In genomic region chr8:125910365-125911228, GRCm38 (mm10) we compare ENCODE assay signal across 8 mouse cellular contexts. TPM values are rescaled to one million over a fixed set of nuclear protein-coding genes. Genes with fewer than 3 reads are reported as not detected.
DNase-seq lines count a peak whose midpoint lies in the region; ATAC-seq and TF ChIP-seq lines count a peak whose summit lies in the region.

TSS of gene Map3k21 (plus strand) at chr8:125910450.

- peaks cover 69% of the 10 kb centered on the region for H3K27me3 ChIP-seq in hindbrain, embryonic 12.5 days
- H3K27me3 ChIP-seq in stomach, embryonic 14.5 days (ENCODE audit: control insufficient read depth, insufficient read depth, low read length), result peaks cover 36% of the 10 kb centered on the region

- no peaks in the 10 kb centered on the region for H3K9me3 ChIP-seq in hindbrain, embryonic 12.5 days (replicated peaks)
- no peaks in the 10 kb centered on the region for H3K9me3 ChIP-seq in stomach, embryonic 14.5 days (ENCODE audit: control insufficient read depth, low read depth, low read length)

- no peak for TF ChIP-seq CTCF in embryonic fibroblast, embryonic 13.5 days (IDR thresholded peaks at IDR 0.05; ENCODE audit: borderline replicate concordance, insufficient read depth, low read length)
- no peak for TF ChIP-seq CTCF in lung, adult 2 months (IDR thresholded peaks at IDR 0.05; ENCODE audit: insufficient read depth, low read length)

- H3K4me2 ChIP-seq in hindbrain, embryonic 12.5 days (replicated peaks), result peak within 1 kb of the TSS; percentile 94
- peak within 1 kb of the TSS; percentile 97 for H3K4me2 ChIP-seq in stomach, embryonic 14.5 days (replicated peaks; ENCODE audit: low read depth, low read length)

- DNase-seq in cerebellum, adult 9-10 months, result no peak
- DNase-seq in adrenal gland, adult 2 months, result peak; percentile 63
- DNase-seq in lung, adult 2 months, result peak; percentile 50
- no peak for DNase-seq in layer of hippocampus, adult 18-20 months (ENCODE audit: low spot score in 2 of 2)

- 1% methylated on average over 79 of the region's 93 CpGs for WGBS in hindbrain, embryonic 12.5 days
- WGBS in lung, adult 2 months, result 1% methylated on average over 93 of the region's 93 CpGs
- under 1% methylated on average over 89 of the region's 93 CpGs for WGBS in stomach, embryonic 14.5 days

- H3K27ac ChIP-seq in embryonic fibroblast, embryonic 13.5 days (ENCODE audit: insufficient read depth, low read length), result no peak within 1 kb of the TSS
- H3K27ac ChIP-seq in hindbrain, embryonic 12.5 days, result no peak within 1 kb of the TSS
- no peak within 1 kb of the TSS for H3K27ac ChIP-seq in stomach, embryonic 14.5 days (ENCODE audit: low read length)

- H3K36me3 ChIP-seq in hindbrain, embryonic 12.5 days, result no peaks in the 10 kb centered on the region
- H3K36me3 ChIP-seq in stomach, embryonic 14.5 days (ENCODE audit: control insufficient read depth, insufficient read depth, low read length), result no peaks in the 10 kb centered on the region

- peak within 1 kb of the TSS; percentile 56 for H3K9ac ChIP-seq in hindbrain, embryonic 12.5 days
- H3K9ac ChIP-seq in stomach, embryonic 14.5 days (replicated peaks; ENCODE audit: low read depth, low read length), result no peak within 1 kb of the TSS; the same call in 1 of the 2 replicates

- peak within 1 kb of the TSS; percentile 45 for H3K4me3 ChIP-seq in embryonic fibroblast, embryonic 13.5 days (ENCODE audit: insufficient read depth, low read length)
- peak within 1 kb of the TSS; percentile 48 for H3K4me3 ChIP-seq in hindbrain, embryonic 12.5 days
- peak within 1 kb of the TSS; percentile 43 for H3K4me3 ChIP-seq in lung, adult 2 months (replicated peaks; ENCODE audit: extremely low read depth, low read depth, low read length)
- H3K4me3 ChIP-seq in stomach, embryonic 14.5 days (ENCODE audit: low read depth, low read length), result peak within 1 kb of the TSS; percentile 52

- peak; percentile 60; the same call in 1 of the 2 replicates for ATAC-seq in cerebellum, adult (ENCODE audit: insufficient number of reproducible peaks, low FRiP score, low TSS enrichment)
- ATAC-seq in hindbrain, embryonic 12.5 days (ENCODE audit: low FRiP score), result peak; percentile 50; the same call in 1 of the 2 replicates
- peak; percentile 30; the same call in 1 of the 2 replicates for ATAC-seq in stomach, embryonic 14.5 days (ENCODE audit: insufficient number of reproducible peaks, insufficient read depth, low FRiP score, low read depth)

- no peaks in the 10 kb centered on the region for H3K4me1 ChIP-seq in embryonic fibroblast, embryonic 13.5 days (ENCODE audit: control insufficient read depth, insufficient read depth, low read length)
- peaks cover 16% of the 10 kb centered on the region for H3K4me1 ChIP-seq in hindbrain, embryonic 12.5 days
- no peaks in the 10 kb centered on the region for H3K4me1 ChIP-seq in lung, adult 2 months (ENCODE audit: control insufficient read depth, insufficient read depth, low read length)
- peaks cover 4% of the 10 kb centered on the region; the same call in 1 of the 2 replicates for H3K4me1 ChIP-seq in stomach, embryonic 14.5 days (ENCODE audit: control insufficient read depth, insufficient read depth, low read length)

- no peak for TF ChIP-seq POLR2A in embryonic fibroblast, embryonic 13.5 days (IDR thresholded peaks at IDR 0.05; ENCODE audit: low read depth, low read length)
- peak; percentile 35; the same call in 1 of the 2 replicates for TF ChIP-seq POLR2A in lung, adult 2 months (IDR thresholded peaks at IDR 0.05; ENCODE audit: borderline replicate concordance, extremely low read depth, low read depth, low read length)

RNA-seq across cellular contexts. Expression of gene Map3k21, which starts in this region (rescaled TPM):
- total RNA-seq in adrenal gland, adult 2 months (2021), result 1 to 10 TPM in 1 of 2 experiments, under 1 TPM in 1; 0.78 to 1.6 TPM
- 1.5 and 1.9 TPM in 2 replicates for polyA plus RNA-seq in adrenal gland, adult 2 months (2012; rRNA removed)
- 0.08 TPM in 1 of 2 replicates, not detected in the other for polyA plus RNA-seq in embryonic fibroblast, embryonic 13.5 days (2011; ENCODE audit: insufficient read length, low read depth, missing spikeins)
- 0.08 and 0.31 TPM in 2 replicates for polyA plus RNA-seq in hindbrain, embryonic 12.5 days (2016; fragmentation: Nextera tagmentation; extraction: Ambion mirVana)
- 1.3 TPM in 2 replicates for polyA plus RNA-seq in lung, adult 2 months (2012; rRNA removed)
- polyA plus RNA-seq in stomach, embryonic 14.5 days (2014; fragmentation: Nextera tagmentation; extraction: Ambion mirVana), result 1.0 and 1.7 TPM in 2 replicates
- total RNA-seq in layer of hippocampus, adult 18-20 months (2021), result 1 to 10 TPM; 1.3 to 1.5 TPM

Comparison
In these comparisons a context has a peak if more than half of its experiments do, and no peak if none do; other contexts are left out.
1. Peak in ATAC-seq, H3K4me3 ChIP-seq, H3K9ac ChIP-seq and H3K4me2 ChIP-seq in hindbrain, embryonic 12.5 days; RNA of the gene not detected or under 1 TPM.
2. DNase-seq: peak in adrenal gland, adult 2 months (single experiment) and lung, adult 2 months (single experiment); none in cerebellum, adult 9-10 months (single experiment) and layer of hippocampus, adult 18-20 months (0 of 2).
3. Peak in every context shown above with its lines, with median percentiles within 50 percentile points of each other: ATAC-seq and H3K4me3 ChIP-seq.